Mouse (Mus musculus) skeletal muscle tissue, postnatal 0 days (tissue): Measurements from ENCODE around the gene Ropn1. TPM values are rescaled to one million over a fixed set of nuclear protein-coding genes. Genes with fewer than 3 reads are reported as not detected.

ENCODE experiments used
- polyA plus RNA-seq: library from polyadenylated mRNA; unstranded; fragments of >200 nt; fragmentation: Nextera tagmentation; extraction: Ambion mirVana; gene quantifications from 2 replicates; pipeline ENCODE4 v1.2.1, GENCODE M21; 2015

Ropn1 gene
- polyA plus RNA-seq, result not detected in 2 replicates

DNA sequence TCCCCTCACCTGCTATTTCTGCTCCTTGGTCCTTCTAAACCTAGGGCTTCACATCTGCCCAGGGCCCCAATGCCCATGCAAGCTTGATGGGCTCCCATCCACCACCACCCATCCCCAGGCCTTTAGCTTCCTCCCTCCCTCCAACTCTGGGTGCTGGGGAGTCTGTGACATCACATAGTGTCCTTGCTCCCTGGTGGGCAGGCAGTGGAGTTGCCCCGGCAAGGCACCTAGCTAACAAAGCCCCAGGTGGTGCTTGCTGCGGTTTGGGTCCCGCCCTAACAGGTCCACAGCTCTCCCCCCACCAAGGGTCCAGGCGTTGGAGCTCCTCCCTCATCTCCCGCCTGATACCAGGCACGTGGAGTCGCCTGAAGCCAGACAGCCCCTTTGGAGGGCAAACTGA, at the start of gene Ropn1:
Gene Ropn1 (plus strand): TSS at position 301 of the 400 bp plus-strand sequence.

DNA sequence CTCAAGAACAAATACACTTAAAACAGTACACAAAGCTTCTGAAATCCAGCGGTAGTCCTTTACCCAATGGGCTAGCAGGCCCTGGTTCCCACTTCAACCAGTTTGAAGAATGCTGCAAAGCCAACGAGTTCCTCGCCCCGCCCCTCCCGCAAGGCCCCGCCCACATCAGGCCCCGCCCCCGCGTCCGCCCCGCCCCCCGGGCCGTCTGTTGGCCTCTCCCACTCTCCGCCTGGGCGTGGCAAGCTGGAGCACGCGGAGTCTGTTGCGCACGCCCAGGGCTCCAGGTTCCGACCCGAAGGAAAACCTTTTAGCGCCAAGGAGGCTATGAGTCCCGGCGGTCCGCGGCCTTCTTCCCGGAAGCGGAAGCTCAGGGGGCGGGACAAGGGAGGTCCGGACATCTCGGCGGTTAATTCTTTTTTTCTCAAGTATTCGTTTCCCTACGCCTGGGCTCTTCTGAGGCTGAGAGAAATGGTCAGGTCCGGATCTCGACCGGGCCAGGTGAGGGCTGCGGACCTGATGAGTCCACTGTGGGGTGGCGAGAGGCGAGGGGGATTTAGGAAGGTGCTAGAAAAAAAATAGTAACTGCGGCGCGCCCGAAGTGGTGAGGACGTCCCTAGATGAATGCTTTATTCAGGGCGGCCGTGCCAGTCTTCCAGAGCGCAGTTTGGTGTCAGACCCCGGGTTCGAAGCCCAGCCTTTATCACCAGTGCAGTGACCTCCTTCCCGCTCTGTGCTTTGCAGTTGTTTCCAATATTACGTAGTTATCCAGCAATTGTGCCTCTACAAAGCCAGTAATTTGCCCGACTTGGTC, 40.8 kb downstream of the Ropn1 start, which contains the start of gene Ccdc14:
Gene Ccdc14 (plus strand): TSS at position 283 of the 811 bp plus-strand sequence.

Other genes starting within 250 kb of the Ropn1 start
- gene Kalrn, start 76.4 kb upstream of the Ropn1 start, polyA plus RNA-seq, result 7.2 and 9.4 TPM in 2 replicates
- 1.4 and 2.1 TPM in 2 replicates for gene Ccdc14, start 40.7 kb downstream of the Ropn1 start, polyA plus RNA-seq
- 11.6 and 16.5 TPM in 2 replicates for gene Mylk, start 95.3 kb downstream of the Ropn1 start, polyA plus RNA-seq